Mouse (Mus musculus): Measurements from ENCODE around the gene Cdca4.

The Cdca4 gene

DNA sequence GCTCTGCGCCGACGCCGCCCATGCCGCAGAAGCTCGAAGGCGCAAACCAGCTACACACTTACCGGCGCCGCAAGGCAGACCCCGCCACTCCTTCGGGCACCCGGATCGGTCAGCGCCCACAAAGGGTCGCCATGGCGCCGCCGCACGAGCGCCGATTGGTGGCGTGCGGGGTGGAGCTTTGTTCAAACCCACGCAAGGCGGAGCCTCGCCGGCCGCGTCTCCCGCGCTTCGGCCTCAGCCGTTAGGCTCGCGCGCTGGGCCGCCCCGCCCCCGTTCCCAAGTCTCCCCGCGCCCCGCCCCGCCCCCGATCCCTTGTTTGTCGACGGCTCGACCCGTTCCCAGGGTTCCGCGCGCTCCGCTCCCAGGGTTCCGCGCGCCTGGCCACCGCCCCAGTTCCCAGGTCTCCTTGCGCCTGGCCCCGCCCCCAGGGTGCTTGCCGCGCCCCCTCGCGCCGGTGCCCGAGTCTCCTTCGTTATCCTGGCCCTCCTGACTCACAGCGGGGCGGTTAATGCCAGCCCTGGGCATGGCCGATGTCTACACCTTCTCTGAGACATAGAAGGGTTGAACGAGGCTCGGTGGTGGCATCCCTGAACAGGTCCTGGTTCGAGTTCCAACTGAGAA is at the start of gene Cdca4:
Gene Cdca4, minus strand, starts transcription at position 180 of the 621 bp plus-strand sequence.
- DNase-seq: peak; percentile 99

DNA sequence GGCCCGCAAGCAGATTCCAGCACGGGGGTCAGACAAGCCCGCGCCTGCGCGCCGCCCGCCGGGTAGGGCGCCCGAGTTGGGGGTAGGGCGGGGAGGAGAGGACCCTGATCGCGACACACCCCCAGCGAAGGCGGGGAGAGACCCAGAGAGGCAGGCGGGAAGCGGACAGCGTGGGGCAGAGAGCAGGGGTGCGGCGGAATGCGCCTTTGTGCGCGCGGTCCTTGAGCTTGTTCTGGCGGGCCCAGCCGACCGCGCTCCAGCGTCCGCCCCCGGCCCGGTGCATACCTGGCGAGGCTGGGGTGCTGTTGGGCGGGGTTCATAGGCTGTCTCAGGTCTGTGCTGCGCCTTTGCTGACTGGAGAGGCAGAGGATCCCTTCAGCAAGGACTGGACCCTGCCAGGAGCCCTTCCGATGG is 48.4 kb upstream of the Cdca4 start:
- DNase-seq: no peak

DNA sequence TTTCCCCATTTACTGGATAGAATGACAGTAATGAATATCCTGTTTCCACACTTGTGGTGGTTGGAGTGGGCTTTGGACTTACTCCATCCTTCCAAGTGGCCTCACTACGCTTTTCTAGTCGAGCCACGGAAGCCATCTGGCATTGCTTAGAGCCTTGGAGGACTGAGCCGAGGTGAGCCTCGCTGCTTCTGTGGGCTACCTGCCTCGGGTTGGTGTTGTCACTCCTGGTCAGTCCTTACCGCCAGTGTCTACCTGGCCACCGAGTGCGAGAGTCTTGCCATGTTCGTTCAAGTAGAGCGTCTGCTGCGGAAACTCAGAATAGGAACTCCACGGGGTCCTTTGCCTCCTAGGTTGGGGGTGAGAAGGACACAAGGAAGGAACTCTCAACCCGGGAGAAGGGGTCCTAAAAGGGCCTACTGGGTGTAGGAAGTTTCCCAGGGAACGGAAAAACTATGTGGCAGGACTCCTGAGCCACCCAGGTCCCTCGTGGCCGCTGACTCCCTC is 47.9 kb upstream of the Cdca4 start:
- DNase-seq: no peak

DNA sequence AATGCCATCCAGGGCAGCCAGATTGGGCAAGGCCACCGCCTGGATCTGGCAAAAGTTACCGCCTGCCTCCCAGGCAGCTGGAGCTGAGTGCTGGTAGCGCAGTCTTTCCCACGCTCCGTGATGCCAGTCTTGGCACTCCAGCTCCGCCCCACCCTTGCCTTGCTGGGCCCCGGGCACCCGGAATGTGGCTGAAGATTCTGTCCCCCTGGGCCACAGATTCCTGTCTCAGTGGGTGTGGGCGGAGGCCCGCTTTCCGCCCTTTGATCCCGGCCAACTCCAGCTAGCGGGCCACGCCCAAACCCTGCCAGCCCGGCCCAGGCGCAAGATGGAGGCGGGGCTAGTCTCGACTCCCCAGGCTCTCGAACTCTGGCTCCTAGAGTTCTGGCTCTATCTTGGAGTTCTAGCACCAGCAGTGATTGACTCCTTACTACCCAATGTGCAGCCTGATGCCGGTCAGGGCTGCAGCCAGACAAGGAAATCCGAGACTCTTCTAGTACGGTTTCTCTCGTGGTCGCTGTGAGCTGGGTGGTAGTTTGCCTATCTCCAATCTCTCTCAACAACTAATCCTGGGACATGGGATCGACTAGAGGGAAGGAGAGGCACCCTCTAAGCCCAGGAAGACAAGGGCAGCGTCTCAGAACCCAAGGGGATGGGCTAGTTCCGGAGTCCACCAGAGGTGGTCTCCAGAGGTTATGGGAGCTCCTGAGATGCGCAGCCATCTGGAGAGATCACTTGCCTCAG is 47.3 kb upstream of the Cdca4 start:
- peak; percentile 80 for DNase-seq

DNA sequence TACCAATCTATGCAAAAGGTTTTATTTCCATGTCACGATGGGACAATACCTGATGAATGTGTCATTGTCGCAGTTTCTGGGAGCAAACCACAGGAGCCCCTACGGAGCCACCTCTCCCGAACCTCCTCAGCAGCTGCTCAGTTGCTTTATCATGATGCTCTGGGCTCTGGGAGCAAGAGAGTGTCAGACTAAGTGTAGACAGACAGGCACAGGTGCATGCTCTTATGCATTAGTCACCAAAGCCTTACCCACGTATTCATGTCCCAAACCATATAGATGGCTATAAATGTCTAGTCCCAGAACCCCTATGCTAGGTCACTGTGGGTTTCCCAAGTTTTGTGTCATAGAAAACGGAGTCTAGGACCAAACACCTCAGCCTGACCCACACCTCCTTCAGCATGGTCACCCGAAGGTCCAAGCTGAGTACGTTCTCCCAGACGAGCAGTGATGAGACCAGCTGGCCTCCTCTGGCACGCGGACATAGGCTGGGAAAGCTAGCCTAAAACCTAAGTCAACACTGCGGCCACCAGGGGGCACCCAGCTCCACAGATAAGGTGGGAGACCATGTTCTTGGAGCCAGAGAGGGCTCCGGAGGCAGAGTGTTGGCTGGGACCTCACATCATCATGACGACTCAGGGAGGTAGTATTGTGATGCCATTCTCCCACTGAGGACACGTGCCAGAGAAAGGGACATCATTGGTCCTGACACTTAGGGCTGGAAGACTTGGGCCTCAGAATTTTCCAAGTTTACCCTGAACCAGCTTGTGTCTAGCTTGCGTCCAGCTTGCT is 46.2 kb upstream of the Cdca4 start:
- DNase-seq: peak; percentile 91

DNA sequence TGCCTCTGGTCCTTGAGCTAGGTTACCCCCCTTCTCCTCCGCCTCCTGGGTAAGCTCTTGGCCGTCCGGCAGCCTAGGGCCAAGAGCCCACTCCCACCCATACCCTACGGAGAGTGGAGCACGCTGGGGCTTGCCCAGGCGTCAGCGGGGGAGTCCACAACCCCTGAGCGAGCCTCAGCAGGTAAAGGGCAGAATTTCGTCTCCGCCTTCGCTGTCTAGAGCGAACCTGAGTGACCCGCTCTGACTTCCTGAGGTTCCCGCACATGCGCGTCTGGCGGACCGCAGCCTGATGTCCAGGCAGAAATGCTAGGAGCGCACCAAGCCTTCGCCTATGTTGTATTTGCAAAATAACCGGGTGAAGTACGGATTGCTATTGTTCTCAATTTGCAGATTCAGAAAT is 45.0 kb upstream of the Cdca4 start:
- no peak for DNase-seq

DNA sequence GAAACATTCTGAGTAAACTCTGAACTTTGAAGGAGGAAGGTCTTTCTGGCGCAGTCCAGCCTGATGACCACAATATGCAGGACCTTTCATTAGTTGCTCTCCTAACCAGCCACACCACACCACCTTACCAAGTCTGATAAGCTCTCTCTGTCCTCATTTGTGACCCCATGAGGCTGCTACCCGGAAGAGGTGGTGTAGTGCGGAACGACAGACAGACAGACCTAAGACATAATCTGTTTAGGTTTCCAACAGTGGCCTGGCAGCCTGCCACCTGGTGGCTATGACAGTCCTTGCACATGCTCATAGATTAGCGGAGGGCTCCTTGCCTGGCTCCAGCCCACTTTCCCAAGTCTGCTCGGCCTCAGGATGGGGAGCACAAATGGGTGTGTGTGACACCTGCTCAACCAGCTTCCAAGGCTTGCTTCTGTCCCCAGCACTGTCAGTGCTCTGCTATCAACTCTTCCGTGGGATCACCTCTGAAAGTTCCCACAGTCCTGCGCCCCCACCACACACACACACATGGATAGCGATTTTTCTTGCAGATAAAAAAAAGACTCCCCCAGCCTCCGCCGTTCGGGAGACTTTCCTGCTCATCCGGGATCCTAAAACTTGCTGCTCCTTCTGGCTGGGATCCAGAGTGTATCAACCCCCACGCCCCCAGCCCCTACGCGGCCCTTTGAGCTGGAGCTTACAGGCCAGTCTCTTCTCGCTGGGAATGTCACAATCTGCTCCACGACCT is 44.4 kb upstream of the Cdca4 start:
- DNase-seq: peak; percentile 74

DNA sequence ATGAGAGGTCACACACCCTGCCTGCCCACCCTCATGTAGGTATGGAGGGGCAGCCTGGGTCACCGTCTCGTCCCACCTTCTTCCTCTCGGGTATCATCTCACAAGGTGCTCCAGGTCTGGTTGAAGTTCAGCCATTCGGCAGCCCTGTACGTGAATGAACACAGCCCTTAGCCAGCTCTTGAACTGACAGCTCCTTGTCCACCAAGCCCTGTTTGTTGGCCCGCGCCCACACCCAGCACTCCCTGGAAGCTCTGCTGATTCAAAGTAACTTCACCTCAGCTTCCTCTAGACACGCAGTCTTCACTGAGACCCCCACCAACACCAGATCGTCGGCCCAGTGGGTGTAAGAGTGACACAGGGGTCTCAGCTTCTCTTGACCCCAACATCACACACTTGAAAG is 43.8 kb upstream of the Cdca4 start:
- DNase-seq: no peak

DNA sequence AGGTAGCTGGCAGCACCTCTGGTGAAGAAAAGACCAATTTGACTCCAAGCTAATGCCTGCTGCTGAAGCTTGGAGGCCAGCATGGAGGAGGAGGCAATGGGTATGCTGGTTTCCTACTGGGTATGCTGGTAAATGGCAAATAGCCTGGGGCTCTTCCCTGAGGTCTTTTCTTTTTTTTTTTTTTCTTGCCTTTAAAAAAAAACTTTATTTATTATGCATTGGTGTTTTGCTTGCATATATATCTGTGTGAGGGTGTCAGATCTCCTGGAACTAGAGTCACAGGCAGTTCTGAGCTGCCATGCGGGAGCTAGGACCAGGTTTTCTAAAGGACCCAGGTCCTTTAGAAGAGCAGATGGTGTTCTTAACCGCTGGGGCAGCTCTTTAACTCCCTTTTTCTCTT is 42.0 kb upstream of the Cdca4 start:
- no peak for DNase-seq

DNA sequence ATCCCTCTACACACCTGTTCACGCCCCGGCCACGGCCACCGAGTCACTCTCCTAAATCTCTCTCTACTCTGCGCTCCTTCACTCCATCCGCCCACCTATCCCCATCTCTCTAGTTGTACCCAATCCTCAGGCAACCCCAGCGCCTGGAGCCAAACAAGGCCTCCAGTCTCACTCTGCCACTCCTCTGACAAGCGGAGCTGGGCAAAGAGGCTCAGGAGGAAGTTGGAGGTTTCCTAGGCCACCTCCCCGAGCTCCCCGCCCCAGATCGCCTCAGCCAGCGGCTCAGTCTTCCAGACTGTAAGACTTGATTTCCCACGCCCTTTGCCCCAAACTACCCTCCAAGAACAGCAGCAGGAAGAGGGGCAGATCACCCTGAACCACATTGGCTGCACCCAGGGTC is 41.6 kb upstream of the Cdca4 start:
- DNase-seq: no peak

DNA sequence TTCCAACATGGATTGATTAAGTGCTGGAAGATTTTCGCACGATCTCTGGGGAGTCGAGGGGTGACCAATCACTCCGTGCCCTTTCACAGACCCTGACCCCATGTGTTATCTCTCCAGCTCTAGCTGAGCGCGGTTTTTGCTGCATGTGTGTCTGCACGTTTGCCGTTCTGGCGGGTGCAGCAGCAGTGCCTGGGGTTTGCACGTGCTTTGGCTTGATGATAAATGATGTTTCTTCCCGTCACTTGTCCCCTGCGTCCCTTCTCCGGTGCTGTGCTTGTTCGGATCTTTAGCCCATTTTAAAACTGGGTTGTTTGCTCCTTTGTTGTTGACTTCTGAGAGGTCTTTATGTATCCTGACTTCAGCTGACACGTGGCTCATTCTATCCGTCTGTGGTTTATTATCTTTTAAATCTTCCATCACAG is 40.6 kb upstream of the Cdca4 start:
- DNase-seq: no peak

DNA sequence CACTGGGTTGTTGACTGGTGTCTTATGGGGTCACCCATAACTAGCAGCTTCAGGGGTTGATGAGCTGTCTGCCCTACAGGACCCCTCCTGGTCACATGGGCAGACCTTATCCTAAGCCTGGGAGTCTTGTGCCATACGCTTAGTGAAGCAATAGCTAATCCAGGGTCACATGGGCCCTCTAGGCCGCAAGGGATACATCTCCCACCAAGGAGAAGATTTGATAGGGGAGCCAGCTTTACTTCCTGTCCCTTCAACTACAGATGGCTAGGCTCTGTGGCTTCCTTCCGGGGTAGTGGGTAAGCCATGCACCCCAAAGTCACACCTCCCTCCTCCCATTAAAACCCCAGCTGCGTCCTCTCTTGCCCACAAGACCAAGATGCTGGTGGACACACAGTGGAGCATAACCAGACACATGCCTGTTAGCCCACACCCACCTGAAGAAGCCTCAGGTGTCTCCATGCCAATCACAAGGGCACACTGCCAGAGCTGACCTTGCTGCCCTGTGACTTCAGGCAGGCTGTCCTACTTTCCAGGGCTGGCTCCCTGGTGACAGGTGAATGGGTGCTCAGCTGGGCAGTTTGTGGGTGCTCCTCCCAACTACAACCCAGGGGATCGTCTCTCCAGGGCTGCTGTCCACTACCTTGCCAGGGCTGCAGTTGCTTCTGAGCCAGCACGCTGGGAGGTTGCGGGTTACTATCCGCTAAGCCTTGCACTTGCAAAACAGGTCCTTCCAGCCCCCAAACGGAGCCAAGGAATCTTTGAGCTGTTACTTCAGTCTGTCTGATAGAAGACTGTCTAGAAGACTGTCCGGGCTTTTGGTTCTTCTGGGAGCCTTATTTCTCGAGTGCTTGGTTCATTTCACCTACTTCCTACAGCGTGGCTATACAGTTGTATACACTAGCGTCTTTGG is 39.2 kb upstream of the Cdca4 start, which contains the start of gene Gpr132:
Gene Gpr132, minus strand, starts transcription at position 51 of the 910 bp plus-strand sequence.
- no peak for DNase-seq

DNA sequence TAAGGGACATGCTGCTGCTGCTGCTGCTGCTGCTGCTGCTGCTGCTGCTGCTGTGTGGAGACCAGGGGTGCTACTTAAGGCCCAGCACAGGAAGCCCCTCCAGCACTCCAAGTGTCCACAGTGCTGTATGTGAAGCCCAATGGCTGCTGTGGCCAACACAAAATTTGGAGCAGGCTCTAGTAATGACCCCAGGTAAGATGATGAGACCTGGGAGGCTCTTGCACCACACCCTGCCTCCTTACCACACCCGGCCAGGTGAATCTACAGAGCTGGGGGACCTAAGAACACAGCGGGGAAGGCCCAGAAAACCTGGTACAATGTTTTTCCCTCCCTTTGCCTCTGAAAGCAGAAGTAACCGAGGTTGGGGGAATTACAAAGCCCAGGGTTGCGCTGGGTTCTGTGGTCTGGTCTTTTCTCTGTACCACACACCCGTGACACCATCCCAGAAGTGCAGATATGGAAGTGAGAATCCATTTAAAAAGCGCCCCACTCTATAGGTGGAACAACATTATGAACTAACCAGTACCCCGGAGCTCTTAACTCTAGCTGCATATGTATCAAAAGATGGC is 38.0 kb upstream of the Cdca4 start:
- DNase-seq: no peak

DNA sequence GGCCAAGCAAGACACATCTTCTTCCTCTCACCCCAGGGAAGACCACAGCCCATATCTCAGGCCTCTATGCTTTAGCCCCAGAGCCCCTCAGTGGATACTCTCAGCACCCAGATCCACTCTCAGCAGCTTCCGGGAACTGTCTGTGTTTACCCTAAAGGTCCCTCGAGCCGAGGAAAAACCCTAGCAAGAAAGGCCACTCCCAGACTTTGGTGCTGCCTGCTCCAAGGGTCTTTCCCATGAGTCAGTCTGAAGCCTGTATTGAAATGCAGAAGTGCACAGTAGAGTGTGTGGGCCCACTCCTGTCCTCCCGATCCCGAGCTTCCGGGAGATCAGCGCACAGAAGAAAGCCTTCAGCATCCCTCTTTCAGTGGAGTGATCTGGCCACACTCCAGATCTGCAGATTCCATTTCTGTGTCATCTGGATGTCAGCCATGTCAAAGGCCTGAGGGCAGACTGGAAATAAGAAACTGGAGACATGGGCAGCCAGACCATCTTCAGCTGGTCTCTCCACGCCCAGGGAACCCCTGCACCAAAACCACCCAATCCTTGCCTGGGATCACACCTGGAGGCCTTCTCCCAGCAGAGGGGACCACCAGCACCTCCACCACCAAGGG is 37.4 kb upstream of the Cdca4 start:
- no peak for DNase-seq

DNA sequence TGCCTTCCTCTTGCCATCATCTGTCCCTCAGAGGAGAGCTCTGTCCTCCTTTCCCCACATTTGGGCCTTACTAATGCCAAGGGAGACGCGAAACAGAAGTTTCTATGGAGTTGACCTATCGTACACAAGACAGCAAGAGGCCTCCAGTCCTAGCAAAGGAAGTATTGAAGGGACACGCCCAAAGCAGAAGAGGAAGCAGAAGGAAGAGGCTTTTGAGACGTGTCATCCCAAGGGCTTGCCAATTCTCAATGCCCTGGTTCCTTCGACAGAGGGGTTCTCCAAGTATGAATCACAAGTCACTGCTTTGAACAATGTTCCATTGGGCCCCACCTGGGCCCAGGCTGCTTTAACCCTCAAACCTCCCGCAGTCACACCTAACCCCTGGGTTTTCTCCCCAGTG is 35.6 kb upstream of the Cdca4 start:
- no peak for DNase-seq

DNA sequence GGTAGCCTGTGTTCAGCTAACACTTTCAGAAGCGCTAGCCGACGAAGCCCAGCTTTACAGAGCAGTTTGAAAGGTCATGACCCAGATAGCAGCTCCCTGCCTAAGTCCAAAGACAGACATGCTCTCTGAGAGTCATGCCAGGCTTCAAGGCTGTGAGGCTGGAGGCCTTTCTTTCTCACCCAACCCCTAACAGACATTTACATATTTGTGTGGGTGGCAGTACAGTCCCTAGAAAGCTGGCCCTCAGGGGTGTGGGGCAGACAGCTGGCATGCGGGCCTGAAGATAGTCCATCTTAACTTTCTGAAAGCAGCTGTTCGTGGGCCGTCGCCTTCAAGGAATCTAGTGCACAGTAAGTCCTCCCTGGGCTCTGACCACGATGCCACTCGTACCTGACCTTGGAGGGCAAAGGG is 32.7 kb upstream of the Cdca4 start:
- DNase-seq: no peak

DNA sequence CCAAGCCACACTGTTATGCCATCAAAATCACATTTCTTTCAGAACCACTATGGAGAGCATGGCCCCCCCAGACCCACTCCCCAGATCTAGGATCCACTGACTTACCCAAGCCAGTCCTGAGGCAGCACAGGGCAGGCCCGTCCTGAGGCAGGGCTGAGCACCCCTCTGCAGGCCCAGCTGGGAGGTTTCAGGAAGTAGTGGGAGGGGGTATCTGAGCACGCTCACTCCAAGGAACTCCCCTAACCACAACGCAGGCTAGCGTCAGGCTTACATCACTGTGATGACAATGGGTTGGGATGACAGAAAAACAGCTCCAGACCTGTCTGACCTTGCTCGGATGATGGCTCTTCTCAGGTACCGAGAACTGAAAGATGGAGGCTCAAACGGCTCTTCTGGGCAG is 31.5 kb upstream of the Cdca4 start:
- DNase-seq: no peak

DNA sequence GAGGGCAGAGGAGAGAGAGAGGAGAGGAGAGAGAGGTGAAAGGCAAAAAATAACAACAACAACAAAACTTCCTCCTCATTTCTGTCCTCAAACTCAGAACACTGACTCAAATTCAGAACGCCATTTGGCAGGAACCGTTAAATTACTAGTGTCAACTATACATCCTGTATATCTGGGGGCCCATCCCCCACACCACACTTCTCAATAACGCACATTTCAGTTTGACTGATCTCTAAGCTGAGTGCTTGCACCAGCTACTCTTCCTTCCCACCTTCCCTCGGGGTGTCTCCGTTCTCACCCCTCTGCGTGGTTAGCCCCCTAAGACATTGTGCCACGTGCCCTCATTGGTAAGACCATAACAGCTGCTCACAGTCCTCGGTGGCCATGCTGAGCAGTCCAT is 30.7 kb upstream of the Cdca4 start:
- no peak for DNase-seq

DNA sequence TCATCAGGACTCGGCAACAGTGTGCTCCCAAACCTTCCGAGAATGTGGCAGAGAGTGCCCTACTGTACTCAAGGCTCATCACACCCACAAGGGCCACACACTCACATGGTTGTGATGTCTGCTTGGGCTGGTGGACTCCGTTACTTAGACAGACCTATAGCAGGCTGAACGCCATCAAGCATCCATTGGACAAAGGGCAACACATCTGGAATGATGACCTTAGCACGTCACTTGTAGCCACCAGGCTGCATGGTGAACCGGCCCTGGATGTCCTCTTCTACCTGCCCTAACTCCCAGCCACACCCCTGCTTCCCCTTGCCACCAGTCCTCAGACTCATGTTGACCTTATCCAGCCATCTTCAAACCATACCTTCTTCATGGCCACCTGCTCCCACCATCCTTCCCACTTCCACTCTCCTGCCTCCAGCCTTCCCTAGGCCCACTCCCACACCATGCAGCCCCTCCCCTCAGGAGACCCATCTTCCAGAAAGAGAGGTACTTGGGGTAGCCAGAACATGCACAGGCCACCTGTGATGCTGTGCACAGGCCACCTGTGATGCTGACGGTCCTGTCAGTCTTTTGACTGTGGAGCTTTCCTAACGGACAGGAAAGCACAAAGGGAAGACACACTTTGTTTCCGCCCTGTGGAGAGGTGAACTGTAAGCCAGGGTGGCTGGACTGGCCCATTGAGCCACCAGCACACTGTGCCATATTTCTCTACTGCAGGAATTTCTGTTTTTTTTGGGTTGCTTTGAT is 29.5 kb upstream of the Cdca4 start:
- DNase-seq: no peak

Measured in kidney, adult 18-20 months (tissue).